Mouse (Mus musculus): ENCODE results near the gene Zfp385a. TPM values are rescaled to one million over a fixed set of nuclear protein-coding genes. Genes with fewer than 3 reads are reported as not detected.

Gene Zfp385a
- polyA plus RNA-seq, 1 experiment from 2014 or later, result 11.2 TPM

MicroRNA genes within 50 kb of the gene (microRNA counts, 519-probe panel; counts per million panel counts)
- 5,947 counts per million, percentile 70 among the panel's probes with 10 or more counts for microRNA mmu-miR-148b

Small RNA genes lying within 50 kb of the gene (microRNA-seq; reads per million reads assigned to microRNA genes)
- gene Mir148b (212 reads per million, percentile 61 among the genes with 10 or more reads in this experiment), gene Mir6963 (not detected)

Other genes with a start within 250 kb of the Zfp385a start
- gene Smug1, start 173.0 kb downstream of the Zfp385a start, polyA plus RNA-seq (2016; fragmentation: Nextera tagmentation; extraction: Ambion mirVana), result 14.6 and 15.2 TPM in 2 replicates
- 201 and 206 TPM in 2 replicates for gene Cbx5, start 100.3 kb downstream of the Zfp385a start, polyA plus RNA-seq (2016; fragmentation: Nextera tagmentation; extraction: Ambion mirVana)
- gene Hnrnpa1, start 99.7 kb downstream of the Zfp385a start, polyA plus RNA-seq (2016; fragmentation: Nextera tagmentation; extraction: Ambion mirVana), result 1,378 and 1,438 TPM in 2 replicates
- gene Nfe2, start 81.7 kb downstream of the Zfp385a start, polyA plus RNA-seq (2016; fragmentation: Nextera tagmentation; extraction: Ambion mirVana), result 4.6 and 4.7 TPM in 2 replicates
- gene Copz1, start 67.4 kb downstream of the Zfp385a start, polyA plus RNA-seq (2016; fragmentation: Nextera tagmentation; extraction: Ambion mirVana), result 252 and 259 TPM in 2 replicates
- gene Gpr84, start 29.5 kb downstream of the Zfp385a start, polyA plus RNA-seq (2016; fragmentation: Nextera tagmentation; extraction: Ambion mirVana), result 0.31 and 0.44 TPM in 2 replicates
- gene Itga5, start 26.7 kb upstream of the Zfp385a start, polyA plus RNA-seq (2016; fragmentation: Nextera tagmentation; extraction: Ambion mirVana), result 45.1 and 50.5 TPM in 2 replicates
- gene Gtsf1, start 90.4 kb upstream of the Zfp385a start, polyA plus RNA-seq (2016; fragmentation: Nextera tagmentation; extraction: Ambion mirVana), result not detected in 2 replicates
- gene Gtsf2, start 108.4 kb upstream of the Zfp385a start, polyA plus RNA-seq (2016; fragmentation: Nextera tagmentation; extraction: Ambion mirVana), result not detected in 2 replicates
- gene Nckap1l, start 113.7 kb upstream of the Zfp385a start, polyA plus RNA-seq (2016; fragmentation: Nextera tagmentation; extraction: Ambion mirVana), result 1.4 and 1.7 TPM in 2 replicates
- gene Pde1b, start 162.9 kb upstream of the Zfp385a start, polyA plus RNA-seq (2016; fragmentation: Nextera tagmentation; extraction: Ambion mirVana), result 4.2 and 4.5 TPM in 2 replicates
- 7.9 and 10.1 TPM in 2 replicates for gene Ppp1r1a, start 197.9 kb upstream of the Zfp385a start, polyA plus RNA-seq (2016; fragmentation: Nextera tagmentation; extraction: Ambion mirVana)
- gene Glycam1, start 225.0 kb upstream of the Zfp385a start, polyA plus RNA-seq (2016; fragmentation: Nextera tagmentation; extraction: Ambion mirVana), result not detected in 2 replicates